Mouse (Mus musculus) cerebellum, adult 2 months (tissue): ENCODE results near the gene H2afz. TPM values are rescaled to one million over a fixed set of nuclear protein-coding genes. Genes with fewer than 3 reads are reported as not detected.

Source experiments
- DNase-seq, 2 experiments: peaks; one replicate each; pipeline ENCODE4 v3.0.0; 2021
- H3K27ac ChIP-seq: fragments of 200-500 bp; 2 replicates; pipeline ENCODE4 v1.5.1; 2012; ENCODE audit warnings: low read length, control low read depth, inconsistent platforms; ENCODE audit not compliant: insufficient read depth
- H3K27me3 ChIP-seq: fragments of 200-500 bp; 2 replicates; pipeline ENCODE4 v1.6.1; 2012; ENCODE audit warnings: inconsistent platforms, mild to moderate bottlenecking, low read length, moderate library complexity; ENCODE audit not compliant: control insufficient read depth, insufficient read depth
- H3K4me1 ChIP-seq: fragments of 200-500 bp; 2 replicates; pipeline ENCODE4 v1.6.1; 2011; ENCODE audit warnings: low read length; ENCODE audit not compliant: control insufficient read depth, insufficient read depth
- H3K4me3 ChIP-seq: fragments of 200-500 bp; replicated peaks from 2 replicates; pipeline ENCODE3; 2011; ENCODE audit warnings: mild to moderate bottlenecking, low read depth, low read length, control low read depth; ENCODE audit not compliant: insufficient read depth
- CTCF ChIP-seq: fragments of 200-500 bp; IDR thresholded peaks from 2 replicates; pipeline ENCODE4 v1.5.1; 2011; ENCODE audit warnings: low read depth, mild to moderate bottlenecking, control low read depth, low read length, moderate library complexity, borderline replicate concordance; ENCODE audit not compliant: insufficient read depth
- POLR2A ChIP-seq: fragments of 200-500 bp; IDR thresholded peaks from 2 replicates; pipeline ENCODE4 v1.6.1; 2011; ENCODE audit warnings: low read length, control low read depth, borderline replicate concordance; ENCODE audit not compliant: insufficient read depth
- WGBS: fragments of 180-500 bp; shearing (Covaris S2); methylation state at CpG from one replicate; pipeline ENCODE4 v1.1.7; 2018; 5-methylcytosine and 5-hydroxymethylcytosine counted together
- polyA plus RNA-seq: library from polyadenylated mRNA; depleted of rRNA; stranded (reverse); fragments of >200 nt; gene quantifications from 2 replicates; pipeline ENCODE4 v1.2.3, GENCODE M21; 2012

Gene H2afz
- polyA plus RNA-seq, 1 experiment: 430 TPM

- peak overlapping the region; percentile 94 for H3K4me3 ChIP-seq
- WGBS: under 1% methylated on average over 71 of the region's 74 CpGs
- peak; percentile 90 to 91 for DNase-seq
Observed at GRCm38 (mm10) chr3:137864988-137865982, 998 bp downstream of the H2afz start.

GRCm38 (mm10) chr3:137867133-137867436 lies 2.8 kb downstream of the H2afz start:
- TF ChIP-seq CTCF (no peak), POLR2A (no peak)
- DNase-seq: no peak
- H3K27ac ChIP-seq: peak overlapping the region; percentile 98
- peaks cover 9% of the 10 kb centered on the region; the same call in 1 of the 2 replicates for H3K4me1 ChIP-seq
- H3K27me3 ChIP-seq: no peaks in the 10 kb centered on the region
- WGBS: 2% methylated on average over 2 of the region's 2 CpGs
- peak overlapping the region; percentile 92 for H3K4me3 ChIP-seq

More at GRCm38 (mm10) chr3:137864988-137865982, 998 bp downstream of the H2afz start:
- Histone ChIP-seq H3K4me1 (peaks cover 9% of the 10 kb centered on the region; the same call in 1 of the 2 replicates), H3K27ac (peak overlapping the region; percentile 91), H3K27me3 (no peaks in the 10 kb centered on the region)
- TF ChIP-seq CTCF (peak; percentile 82), POLR2A (peak; percentile 56)

GRCm38 (mm10) chr3:137867437-137868093 lies 3.3 kb downstream of the H2afz start, which contains the start of gene Dnajb14:
Dnajb14 (plus strand) TSS chr3:137867675.
- WGBS: under 1% methylated on average over 91 of the region's 94 CpGs
- Histone ChIP-seq H3K27ac (peak within 1 kb of the TSS; percentile 98), H3K27me3 (no peaks in the 10 kb centered on the region), H3K4me3 (peak within 1 kb of the TSS; percentile 92), H3K4me1 (peaks cover 9% of the 10 kb centered on the region; the same call in 1 of the 2 replicates)
- TF ChIP-seq POLR2A (peak; percentile 52), CTCF (no peak)
- DNase-seq: peak; percentile 76 to 79

GRCm38 (mm10) chr3:137868094-137868913 lies 4.0 kb downstream of the H2afz start:
- Histone ChIP-seq H3K27me3 (no peaks in the 10 kb centered on the region), H3K27ac (peak overlapping the region; percentile 98), H3K4me1 (peaks cover 7% of the 10 kb centered on the region; the same call in 1 of the 2 replicates), H3K4me3 (peak overlapping the region; percentile 92)
- WGBS: 2% methylated on average over 26 of the region's 26 CpGs
- no peak for DNase-seq
- TF ChIP-seq CTCF: no peak
- no peak for TF ChIP-seq POLR2A

- no peak for TF ChIP-seq CTCF
- no peak for TF ChIP-seq POLR2A
- Histone ChIP-seq H3K27ac (no peak overlapping the region), H3K4me1 (peaks cover 6% of the 10 kb centered on the region), H3K4me3 (peak overlapping the region; percentile 39), H3K27me3 (no peaks in the 10 kb centered on the region)
- DNase-seq: no peak
- WGBS: 87% methylated on average over 9 of the region's 9 CpGs
Observed at GRCm38 (mm10) chr3:137869395-137869794, 5.1 kb downstream of the H2afz start.

GRCm38 (mm10) chr3:137879313-137879712 lies 15.0 kb downstream of the H2afz start:
- Histone ChIP-seq H3K27ac (no peak overlapping the region), H3K4me3 (no peak overlapping the region), H3K4me1 (no peaks in the 10 kb centered on the region), H3K27me3 (no peaks in the 10 kb centered on the region)
- no peak for DNase-seq
- 75% methylated on average over 3 of the region's 3 CpGs for WGBS
- TF ChIP-seq POLR2A (no peak), CTCF (no peak)

GRCm38 (mm10) chr3:137880109-137880748 lies 15.9 kb downstream of the H2afz start:
- WGBS: 57% methylated on average over 4 of the region's 4 CpGs
- Histone ChIP-seq H3K4me3 (no peak overlapping the region), H3K27me3 (no peaks in the 10 kb centered on the region), H3K27ac (no peak overlapping the region), H3K4me1 (no peaks in the 10 kb centered on the region)
- no peak for TF ChIP-seq CTCF
- TF ChIP-seq POLR2A: no peak
- no peak for DNase-seq
